Mouse (Mus musculus): ENCODE measurements around the gene March6.

March6 gene

GRCm38 (mm10) chr15:31530659-31531445 lies at the start of gene March6:
Gene March6 (minus strand): TSS chr15:31531053.
- DNase-seq (ENCODE audit: extremely low spot score, low read depth, low spot score) = no peak

GRCm38 (mm10) chr15:31576076-31576475 lies 45.2 kb upstream of the March6 start:
- no peak for DNase-seq (ENCODE audit: extremely low spot score, low read depth, low spot score)

GRCm38 (mm10) chr15:31573692-31574091 lies 42.8 kb upstream of the March6 start:
- DNase-seq (ENCODE audit: extremely low spot score, low read depth, low spot score) = no peak

GRCm38 (mm10) chr15:31573287-31573686 lies 42.4 kb upstream of the March6 start:
- no peak for DNase-seq (ENCODE audit: extremely low spot score, low read depth, low spot score)

GRCm38 (mm10) chr15:31571906-31572722 lies 41.3 kb upstream of the March6 start:
- DNase-seq (ENCODE audit: extremely low spot score, low read depth, low spot score) = no peak

- DNase-seq (ENCODE audit: extremely low spot score, low read depth, low spot score) = no peak
Observed at GRCm38 (mm10) chr15:31570959-31571358, 40.1 kb upstream of the March6 start.

- DNase-seq (ENCODE audit: extremely low spot score, low read depth, low spot score) = no peak
Observed at GRCm38 (mm10) chr15:31569325-31570022, 38.6 kb upstream of the March6 start.

- DNase-seq (ENCODE audit: extremely low spot score, low read depth, low spot score) = no peak
Observed at GRCm38 (mm10) chr15:31568581-31568996, 37.7 kb upstream of the March6 start.

GRCm38 (mm10) chr15:31567431-31567830 lies 36.6 kb upstream of the March6 start:
- no peak for DNase-seq (ENCODE audit: extremely low spot score, low read depth, low spot score)

- DNase-seq (ENCODE audit: extremely low spot score, low read depth, low spot score) = no peak
Observed at GRCm38 (mm10) chr15:31565786-31566185, 34.9 kb upstream of the March6 start.

- no peak for DNase-seq (ENCODE audit: extremely low spot score, low read depth, low spot score)
Observed at GRCm38 (mm10) chr15:31565184-31565583, 34.3 kb upstream of the March6 start, which contains the start of gene Cmbl. Gene Cmbl (plus strand): TSS chr15:31565389.

- no peak for DNase-seq (ENCODE audit: extremely low spot score, low read depth, low spot score)
Observed at GRCm38 (mm10) chr15:31563577-31564546, 33.0 kb upstream of the March6 start.

- DNase-seq (ENCODE audit: extremely low spot score, low read depth, low spot score) = no peak
Observed at GRCm38 (mm10) chr15:31562847-31563246, 32.0 kb upstream of the March6 start.

- DNase-seq (ENCODE audit: extremely low spot score, low read depth, low spot score) = no peak
Observed at GRCm38 (mm10) chr15:31561976-31562375, 31.1 kb upstream of the March6 start.

- no peak for DNase-seq (ENCODE audit: extremely low spot score, low read depth, low spot score)
Observed at GRCm38 (mm10) chr15:31561390-31561789, 30.5 kb upstream of the March6 start.

GRCm38 (mm10) chr15:31554855-31555254 lies 24.0 kb upstream of the March6 start:
- no peak for DNase-seq (ENCODE audit: extremely low spot score, low read depth, low spot score)

GRCm38 (mm10) chr15:31550381-31550780 lies 19.5 kb upstream of the March6 start:
- DNase-seq (ENCODE audit: extremely low spot score, low read depth, low spot score) = no peak

GRCm38 (mm10) chr15:31547421-31547820 lies 16.6 kb upstream of the March6 start:
- DNase-seq (ENCODE audit: extremely low spot score, low read depth, low spot score) = no peak

- DNase-seq (ENCODE audit: extremely low spot score, low read depth, low spot score) = no peak
Observed at GRCm38 (mm10) chr15:31546291-31546690, 15.4 kb upstream of the March6 start.

- no peak for DNase-seq (ENCODE audit: extremely low spot score, low read depth, low spot score)
Observed at GRCm38 (mm10) chr15:31545058-31545457, 14.2 kb upstream of the March6 start.
